Mouse (Mus musculus): ENCODE data around the gene Epo. TPM values are rescaled to one million over a fixed set of nuclear protein-coding genes. Genes with fewer than 3 reads are reported as not detected.

Epo gene
- polyA plus RNA-seq, 1 experiment from 2014 or later = not detected

- no peak overlapping the region for H3K4me3 ChIP-seq (replicated peaks; ENCODE audit: low read length)
Measured at GRCm38 (mm10) chr5:137433889-137434288, 99.2 kb downstream of the Epo start.

More at GRCm38 (mm10) chr5:137433889-137434288, 99.2 kb downstream of the Epo start:
- Histone ChIP-seq H3K4me2 (ENCODE audit: low read length) (no peak overlapping the region), H3K4me1 (replicated peaks; ENCODE audit: control insufficient read depth, insufficient read depth, low read length) (peaks cover 4% of the 10 kb centered on the region), H3K27ac (ENCODE audit: low read length) (no peak overlapping the region), H3K9me3 (ENCODE audit: control insufficient read depth, low read length) (no peaks in the 10 kb centered on the region), H3K36me3 (ENCODE audit: control insufficient read depth, insufficient read depth) (no peaks in the 10 kb centered on the region), H3K27me3 (replicated peaks; ENCODE audit: control insufficient read depth, insufficient read depth, low read length) (no peaks in the 10 kb centered on the region), H3K9ac (replicated peaks; ENCODE audit: low read depth, low read length) (no peak overlapping the region)
- WGBS = 15% methylated on average over 6 of the region's 6 CpGs
- ATAC-seq = no peak

Small RNAs within 50 kb of the gene (microRNA-seq; reads per million reads assigned to microRNA genes)
- 1.2 reads per million for gene Mir6418

Other genes starting within 250 kb of the Epo start
- 10.2 and 17.2 TPM in 2 replicates for gene Ache, start 245.7 kb downstream of the Epo start, polyA plus RNA-seq (2015; fragmentation: Nextera tagmentation; extraction: Ambion mirVana)
- gene Ufsp1, start 238.6 kb downstream of the Epo start, polyA plus RNA-seq (2015; fragmentation: Nextera tagmentation; extraction: Ambion mirVana) = 6.1 and 8.9 TPM in 2 replicates
- 119 and 125 TPM in 2 replicates for gene Srrt, start 225.6 kb downstream of the Epo start, polyA plus RNA-seq (2015; fragmentation: Nextera tagmentation; extraction: Ambion mirVana)
- gene Trip6, start 218.8 kb downstream of the Epo start, polyA plus RNA-seq (2015; fragmentation: Nextera tagmentation; extraction: Ambion mirVana) = 17.0 and 17.9 TPM in 2 replicates
- gene Slc12a9, start 199.6 kb downstream of the Epo start, polyA plus RNA-seq (2015; fragmentation: Nextera tagmentation; extraction: Ambion mirVana) = 17.7 and 26.0 TPM in 2 replicates
- 6.1 and 8.1 TPM in 2 replicates for gene Ephb4, start 183.1 kb downstream of the Epo start, polyA plus RNA-seq (2015; fragmentation: Nextera tagmentation; extraction: Ambion mirVana)
- 0.05 and 0.15 TPM in 2 replicates for gene Zan, start 56.2 kb downstream of the Epo start, polyA plus RNA-seq (2015; fragmentation: Nextera tagmentation; extraction: Ambion mirVana)
- gene Pop7, start 30.7 kb downstream of the Epo start, polyA plus RNA-seq (2015; fragmentation: Nextera tagmentation; extraction: Ambion mirVana) = 66.8 and 74.7 TPM in 2 replicates
- gene Gigyf1, start 14.7 kb downstream of the Epo start, polyA plus RNA-seq (2015; fragmentation: Nextera tagmentation; extraction: Ambion mirVana) = 16.5 and 20.2 TPM in 2 replicates
- gene Gnb2, start 268 bp upstream of the Epo start, polyA plus RNA-seq (2015; fragmentation: Nextera tagmentation; extraction: Ambion mirVana) = 498 and 517 TPM in 2 replicates
- gene Actl6b, start 20.3 kb upstream of the Epo start, polyA plus RNA-seq (2015; fragmentation: Nextera tagmentation; extraction: Ambion mirVana) = 254 and 298 TPM in 2 replicates
- gene Tfr2, start 36.6 kb upstream of the Epo start, polyA plus RNA-seq (2015; fragmentation: Nextera tagmentation; extraction: Ambion mirVana) = 2.3 and 3.1 TPM in 2 replicates
- gene Mospd3, start 67.8 kb upstream of the Epo start, polyA plus RNA-seq (2015; fragmentation: Nextera tagmentation; extraction: Ambion mirVana) = 43.5 and 43.7 TPM in 2 replicates
- gene Pcolce, start 80.5 kb upstream of the Epo start, polyA plus RNA-seq (2015; fragmentation: Nextera tagmentation; extraction: Ambion mirVana) = 10.6 and 18.3 TPM in 2 replicates
- 0.23 and 0.25 TPM in 2 replicates for gene Fbxo24, start 95.8 kb upstream of the Epo start, polyA plus RNA-seq (2015; fragmentation: Nextera tagmentation; extraction: Ambion mirVana)
- 19.1 and 19.3 TPM in 2 replicates for gene Lrch4, start 95.9 kb upstream of the Epo start, polyA plus RNA-seq (2015; fragmentation: Nextera tagmentation; extraction: Ambion mirVana)
- 5.1 and 8.7 TPM in 2 replicates for gene Gm20605, start 95.9 kb upstream of the Epo start, polyA plus RNA-seq (2015; fragmentation: Nextera tagmentation; extraction: Ambion mirVana)
- gene Sap25, start 108.1 kb upstream of the Epo start, polyA plus RNA-seq (2015; fragmentation: Nextera tagmentation; extraction: Ambion mirVana) = 5.2 and 10.4 TPM in 2 replicates
- 0.09 TPM in 1 of 2 replicates, not detected in the other for gene Irs3, start 112.5 kb upstream of the Epo start, polyA plus RNA-seq (2015; fragmentation: Nextera tagmentation; extraction: Ambion mirVana)
- gene Agfg2, start 151.5 kb upstream of the Epo start, polyA plus RNA-seq (2015; fragmentation: Nextera tagmentation; extraction: Ambion mirVana) = 19.4 and 21.2 TPM in 2 replicates
- 52.3 and 59.8 TPM in 2 replicates for gene Nyap1, start 208.4 kb upstream of the Epo start, polyA plus RNA-seq (2015; fragmentation: Nextera tagmentation; extraction: Ambion mirVana)
- gene Tsc22d4, start 212.5 kb upstream of the Epo start, polyA plus RNA-seq (2015; fragmentation: Nextera tagmentation; extraction: Ambion mirVana) = 69.1 and 72.2 TPM in 2 replicates
- gene Ppp1r35, start 245.6 kb upstream of the Epo start, polyA plus RNA-seq (2015; fragmentation: Nextera tagmentation; extraction: Ambion mirVana) = 28.7 and 34.4 TPM in 2 replicates

Data from forebrain, embryonic 16.5 days (tissue).